Mouse (Mus musculus) heart, postnatal 14 days (tissue): ENCODE measurements around the gene Atp13a5. TPM values are rescaled to one million over a fixed set of nuclear protein-coding genes. Genes with fewer than 3 reads are reported as not detected.
A peak's percentile ranks its signal among the peaks of the same experiment; 100 is the strongest.

Experiments used
- DNase-seq, 2 experiments: peaks; one replicate each; pipeline ENCODE4 v3.0.0; 2021 to 2022
- intact Hi-C: fragments of 180-260 bp; cut with DNase I; formaldehyde crosslinking; loops from one replicate; pipeline ENCODE4 v1.15.1; 2025
- long read RNA-seq, 2 experiments: library from polyadenylated mRNA; stranded (forward); transcript quantifications; one replicate each; pipeline ENCODE4 v2.0.0; 2021
- total RNA-seq, 2 experiments: library from RNA; stranded (reverse); gene quantifications; 2 replicates each; pipeline ENCODE4 v1.2.3; 2021

The Atp13a5 gene
- total RNA-seq = not detected
- long read RNA-seq, experiment 1 = 0 reads
- long read RNA-seq, experiment 2 = 0 reads

DNA sequence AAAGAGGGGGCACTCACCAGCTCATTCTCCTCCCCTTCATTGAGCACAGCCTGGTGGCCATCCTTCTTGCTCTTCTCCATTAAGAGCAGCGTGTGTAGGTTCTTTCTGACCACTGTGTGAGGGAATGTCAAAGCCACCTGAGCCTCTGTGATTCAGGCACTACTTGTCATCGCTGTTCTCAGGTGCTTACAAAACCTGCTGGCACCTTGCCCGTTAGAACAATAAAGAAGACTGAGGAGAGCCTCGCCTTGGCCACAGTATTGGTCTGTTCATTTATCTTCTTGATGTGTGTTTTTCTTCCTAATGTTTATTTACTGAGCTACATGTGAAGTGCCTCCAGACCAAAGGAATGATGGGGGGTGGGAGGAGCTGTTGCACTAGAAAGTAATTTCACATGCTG lies at the start of gene Atp13a5:
Atp13a5 (minus strand) TSS at position 275 of the 400 bp plus-strand sequence.
- DNase-seq = peak in 1 of 2 experiments; percentile 2
- intact Hi-C loops = no loop called here

DNA sequence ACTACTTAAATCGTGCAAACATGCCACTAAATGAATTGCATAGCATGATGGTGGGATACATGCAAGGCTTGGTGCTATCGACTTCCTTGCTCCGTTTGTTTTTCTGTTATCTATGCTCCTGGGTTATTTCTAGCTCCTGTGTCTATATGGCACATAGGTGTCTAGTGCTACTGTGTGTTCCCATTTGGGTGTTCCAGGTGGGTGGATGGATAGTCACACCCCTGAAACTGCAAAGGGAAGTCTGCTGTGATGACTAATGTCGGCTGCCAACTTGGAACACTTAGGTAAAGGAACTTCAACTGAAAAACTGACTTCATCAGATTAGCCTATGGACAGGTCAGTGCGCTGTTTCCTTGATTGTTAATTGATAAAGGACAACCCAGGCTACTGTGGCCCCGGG lies 36.3 kb upstream of the Atp13a5 start:
- intact Hi-C loops = no loop called here
- no peak for DNase-seq

DNA sequence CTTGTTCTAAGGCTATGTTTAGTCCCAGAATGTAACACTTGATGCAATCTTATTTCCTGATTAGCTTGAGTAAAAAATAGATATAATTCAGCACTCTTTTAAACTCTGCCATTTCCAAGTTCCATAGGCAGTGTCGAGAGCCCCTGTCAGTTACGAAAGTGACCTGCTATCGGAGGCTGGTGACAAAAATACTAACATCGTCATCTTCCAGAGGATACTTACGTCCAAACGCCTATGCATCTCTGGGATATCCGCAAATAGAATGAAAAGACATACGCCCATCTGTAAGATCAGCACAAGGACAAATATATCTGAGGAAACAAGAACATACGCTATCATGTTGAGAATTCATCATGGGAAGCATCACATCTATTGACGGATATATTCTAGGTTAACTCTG lies 28.8 kb upstream of the Atp13a5 start:
- intact Hi-C loops = no loop called here
- DNase-seq = no peak

DNA sequence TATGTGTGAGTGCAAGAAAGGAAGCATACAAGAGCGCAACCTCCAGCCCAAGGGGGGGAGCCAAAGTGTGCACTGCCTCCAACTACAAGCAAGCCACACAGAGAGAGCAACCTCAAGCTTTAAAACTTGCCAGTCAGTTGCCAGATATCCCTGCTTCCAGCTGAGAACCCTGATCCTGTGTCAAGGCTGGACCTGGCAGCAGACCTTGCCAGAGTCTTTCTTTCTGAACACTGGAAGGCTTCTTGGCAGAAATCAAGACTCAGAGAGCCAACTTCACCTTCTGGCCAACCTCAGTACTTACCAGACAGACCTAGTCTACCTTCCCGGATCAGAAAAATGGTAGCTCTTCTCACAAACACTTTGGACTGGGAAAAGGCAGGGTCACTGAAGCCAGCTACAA lies 20.5 kb upstream of the Atp13a5 start:
- no peak for DNase-seq

DNA sequence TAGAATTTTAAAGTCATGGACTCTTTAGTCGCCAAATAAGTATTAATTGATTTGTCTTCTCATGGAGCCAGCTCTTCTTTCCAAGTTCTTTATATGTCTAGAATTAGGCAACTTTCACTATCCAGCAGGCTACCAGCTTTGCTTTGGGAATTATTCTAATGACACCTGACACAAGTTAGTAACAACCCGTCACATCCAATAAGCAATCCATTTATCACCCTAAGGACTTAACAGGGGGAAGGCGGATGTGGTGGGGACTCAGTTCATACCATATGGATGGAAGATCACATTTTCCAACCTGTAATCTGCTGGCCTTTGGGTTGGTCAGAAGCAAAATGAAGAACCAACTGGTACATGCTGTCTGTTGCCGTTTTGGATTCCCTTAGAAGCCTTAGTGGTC lies 6.2 kb upstream of the Atp13a5 start:
- DNase-seq = no peak
- intact Hi-C loops = no loop called here

More for the DNA sequence above, 20.5 kb upstream of the Atp13a5 start:
- intact Hi-C loops = no loop called here

DNA sequence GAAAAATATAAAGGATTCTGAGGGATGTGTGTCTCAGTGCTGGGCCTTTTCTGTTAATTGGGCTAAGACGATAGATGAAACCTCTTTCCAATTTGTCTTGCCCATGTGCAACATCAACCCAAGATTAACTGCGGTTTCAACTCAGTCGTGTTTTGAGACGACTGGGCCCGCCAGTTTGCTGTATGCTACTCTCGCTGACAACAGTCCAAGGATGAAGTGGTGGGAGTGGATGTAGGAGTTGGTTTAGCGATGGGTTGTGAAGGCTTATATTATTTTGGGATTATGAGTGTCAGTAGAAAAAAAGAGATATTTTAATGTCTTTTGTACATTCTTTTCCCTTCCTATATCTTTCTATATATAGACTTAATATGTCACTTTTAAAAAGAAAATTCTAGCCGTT lies 3.9 kb downstream of the Atp13a5 start:
- no peak for DNase-seq
- intact Hi-C loops = no loop called here

DNA sequence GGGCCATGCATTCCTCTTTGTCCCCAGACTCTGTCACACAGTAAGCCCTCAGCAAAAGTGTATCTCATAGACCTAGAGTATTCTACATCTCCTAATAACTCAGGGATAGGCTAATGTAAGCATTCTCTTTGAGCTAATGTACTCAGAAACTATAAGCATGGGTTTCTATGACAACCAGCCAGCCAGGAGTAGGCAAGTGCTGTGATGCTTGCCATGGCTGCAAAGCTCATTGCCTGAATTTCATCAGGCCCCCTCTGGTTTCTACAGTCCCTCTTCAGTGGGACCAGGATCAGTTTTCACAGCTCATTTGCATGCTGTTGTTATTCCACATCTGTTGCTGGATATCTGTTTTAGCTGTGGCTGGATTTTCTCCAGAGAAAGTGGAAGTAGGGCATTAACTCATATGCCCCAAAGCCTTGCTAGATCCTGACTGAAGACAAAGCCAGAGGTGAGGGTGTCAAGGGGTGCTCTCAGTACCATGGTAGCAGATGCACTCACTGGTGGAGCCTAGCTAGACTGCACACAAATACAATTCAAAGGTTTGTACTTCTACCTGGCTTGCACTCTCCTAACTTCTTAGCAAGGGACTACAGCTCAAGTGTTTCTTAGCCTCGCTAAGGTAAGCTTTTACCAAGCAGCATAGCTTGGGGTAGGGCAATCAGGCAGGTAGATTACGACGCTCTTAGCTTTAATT lies 47.0 kb downstream of the Atp13a5 start:
- DNase-seq = no peak
- intact Hi-C loops = no loop called here

DNA sequence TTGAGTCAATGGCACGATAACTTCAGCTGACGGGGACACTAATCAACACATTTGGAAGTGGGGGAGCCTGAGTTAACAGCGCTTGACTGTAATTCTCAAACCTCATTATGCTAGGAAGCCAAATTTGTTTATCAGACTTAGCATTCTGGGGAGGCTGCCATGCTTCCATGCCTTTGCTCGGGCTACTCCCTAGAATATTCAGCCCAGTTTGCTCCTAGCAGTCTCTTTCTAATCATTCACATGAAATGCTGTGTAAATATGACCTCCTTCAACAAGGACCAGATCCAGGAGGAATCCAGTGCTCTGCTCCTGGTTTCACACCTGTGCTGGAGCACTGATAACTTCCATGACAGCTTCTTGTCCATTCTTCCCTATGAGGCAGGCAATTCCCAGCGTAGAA lies 47.6 kb downstream of the Atp13a5 start:
- intact Hi-C loops = no loop called here
- DNase-seq = peak in 1 of 2 experiments; percentile 1

DNA sequence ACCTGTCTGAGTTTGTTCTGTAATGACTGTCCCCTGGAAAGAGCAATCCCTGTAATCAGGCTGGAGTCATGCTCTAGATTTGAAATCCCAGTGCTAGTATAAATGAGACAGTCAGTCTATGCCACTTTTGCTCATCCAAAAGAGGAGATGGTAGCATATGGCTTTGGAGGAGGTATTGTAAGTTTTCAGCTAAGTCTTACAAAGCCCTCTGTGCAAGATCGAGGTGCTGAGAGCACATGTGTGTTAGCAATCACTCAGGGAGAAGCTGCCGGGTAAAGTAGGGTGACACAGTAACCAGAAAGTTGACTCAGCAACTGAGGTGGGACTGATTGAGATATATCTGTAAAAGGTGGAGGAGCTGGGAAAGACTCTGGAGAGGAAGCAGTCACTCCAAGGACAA lies 49.3 kb downstream of the Atp13a5 start:
- intact Hi-C loops = no loop called here
- no peak for DNase-seq

DNA sequence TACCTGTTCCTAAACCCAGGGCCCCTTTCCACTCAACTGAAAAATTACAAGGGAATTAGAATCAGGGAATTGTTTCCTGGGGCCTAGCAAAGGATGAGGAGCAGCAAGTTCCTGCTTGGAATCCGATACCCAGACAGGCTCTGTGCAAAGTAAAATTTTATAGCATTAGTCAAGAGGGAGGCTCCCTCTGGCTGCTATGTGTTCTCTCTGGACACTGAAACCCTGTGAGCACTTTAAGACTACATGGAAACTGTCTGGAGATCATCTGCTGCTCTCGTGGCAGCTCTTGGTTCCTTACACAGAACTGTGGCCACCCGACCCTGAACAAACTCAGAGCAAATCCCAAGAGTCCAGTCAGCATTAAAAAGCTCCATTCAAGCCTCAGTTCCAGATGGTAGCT lies 50.6 kb downstream of the Atp13a5 start:
- intact Hi-C loops = no loop called here
- DNase-seq = no peak

DNA sequence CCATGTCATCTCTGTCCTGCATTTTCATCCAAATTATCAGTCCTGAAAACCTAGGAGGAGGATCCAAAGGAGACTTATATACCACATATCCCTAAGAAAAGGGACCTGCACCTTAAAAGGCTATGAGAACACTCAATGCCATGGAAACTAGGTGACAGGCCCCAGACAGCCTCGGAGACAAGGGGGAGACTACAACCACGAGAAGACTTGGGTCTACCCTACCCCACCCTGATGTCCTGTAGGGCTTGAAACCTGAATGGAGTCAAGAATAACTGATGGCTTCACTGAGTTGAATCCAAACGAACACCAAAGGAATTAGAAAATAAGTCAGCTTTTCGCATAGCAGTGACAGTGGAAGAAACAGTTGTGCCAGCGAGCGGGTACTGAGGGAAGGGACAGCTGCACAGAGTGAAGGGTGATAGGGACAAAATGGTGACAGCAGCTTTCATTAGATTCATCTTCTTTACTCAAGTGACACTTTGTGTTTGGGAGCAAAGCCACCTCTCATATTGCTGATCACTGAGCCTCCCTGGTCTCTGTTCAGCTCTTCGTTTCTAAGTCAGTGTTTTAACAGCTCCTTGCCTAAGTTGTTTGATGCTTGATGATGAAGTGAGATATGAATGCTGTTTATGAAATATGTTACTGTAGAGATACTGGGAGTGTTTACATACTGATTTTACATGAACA lies 53.2 kb downstream of the Atp13a5 start:
- no peak for DNase-seq
- intact Hi-C loops = no loop called here

DNA sequence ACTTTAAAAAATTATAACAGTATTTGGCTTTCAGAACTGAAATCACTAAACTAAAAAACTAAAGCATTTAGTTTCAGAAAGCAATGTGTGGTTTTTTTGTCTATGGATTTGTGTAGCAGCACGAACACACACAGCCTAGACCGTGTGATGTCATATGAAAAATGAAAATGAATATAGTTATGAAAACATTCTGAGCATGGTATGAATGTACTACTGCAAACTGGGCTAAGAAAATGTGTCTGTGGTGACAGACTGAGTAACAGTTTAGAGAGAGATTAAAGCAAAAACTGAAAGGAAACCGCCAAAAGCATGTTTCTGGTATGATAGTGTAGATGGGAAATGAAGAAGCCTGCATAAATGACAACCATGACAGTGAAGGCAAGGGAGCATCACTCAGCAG lies 57.8 kb downstream of the Atp13a5 start:
- DNase-seq = no peak
- intact Hi-C loops = no loop called here

DNA sequence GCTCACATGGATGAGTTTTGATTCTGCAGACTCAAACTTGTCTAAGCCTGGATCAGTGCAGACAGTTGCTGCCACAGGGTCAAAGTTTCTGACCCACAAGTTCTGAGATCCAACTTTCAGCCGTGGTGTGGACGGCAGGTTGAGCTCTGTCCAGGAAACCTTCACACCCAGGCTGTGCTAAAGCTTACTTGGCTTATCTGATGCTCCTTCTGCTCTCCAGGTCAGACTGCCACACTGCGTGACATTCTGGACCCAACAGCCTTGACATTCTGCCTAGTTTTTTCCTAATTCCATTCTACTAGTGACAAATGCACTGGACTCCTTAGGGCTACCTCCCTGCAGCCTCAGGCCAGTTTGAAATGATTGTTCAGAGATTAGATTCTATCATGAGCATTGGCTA lies 63.1 kb downstream of the Atp13a5 start:
- intact Hi-C loops = no loop called here
- no peak for DNase-seq

DNA sequence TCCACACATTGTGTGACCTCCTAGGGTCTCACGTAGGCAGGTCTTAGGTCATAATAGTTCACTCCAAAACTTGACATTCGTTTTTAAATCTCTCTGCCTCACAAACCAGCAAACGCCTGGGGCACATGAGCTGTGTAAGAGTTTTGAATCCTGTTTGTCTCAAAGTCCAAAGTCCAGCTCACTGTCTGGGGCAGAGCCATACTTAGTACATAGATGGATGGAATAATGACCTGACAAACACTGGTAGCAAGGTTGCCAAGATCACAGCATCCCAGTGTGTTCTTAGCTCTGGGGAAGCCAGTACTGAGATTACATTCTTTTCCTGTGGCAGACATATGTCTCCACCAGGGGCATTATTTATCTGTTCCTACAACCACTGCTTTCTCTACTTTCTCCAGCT lies 63.5 kb downstream of the Atp13a5 start:
- intact Hi-C loops = no loop called here
- no peak for DNase-seq

DNA sequence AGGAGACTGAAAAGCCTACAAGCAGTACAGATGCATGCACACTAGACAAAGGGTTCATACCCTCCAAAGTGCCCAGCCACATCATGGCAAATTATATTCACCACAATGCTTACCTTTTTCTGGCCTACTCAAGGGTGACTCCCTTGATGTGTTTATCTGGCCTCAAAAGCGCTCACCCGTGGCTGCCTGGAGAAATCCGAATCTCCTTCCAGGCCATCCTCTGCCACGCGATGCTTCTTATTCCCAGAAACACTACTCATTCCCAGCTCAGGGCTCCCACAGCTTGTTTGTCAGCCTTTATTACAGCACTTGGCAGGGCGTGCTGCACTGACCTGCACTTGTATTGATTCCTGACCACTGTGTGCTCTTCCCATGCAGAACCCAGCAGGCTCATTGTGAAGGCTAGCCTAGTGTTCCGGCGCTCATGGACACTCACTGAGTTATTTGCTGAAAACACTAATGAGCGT lies 80.9 kb downstream of the Atp13a5 start:
- no peak for DNase-seq
- intact Hi-C loops = no loop called here

DNA sequence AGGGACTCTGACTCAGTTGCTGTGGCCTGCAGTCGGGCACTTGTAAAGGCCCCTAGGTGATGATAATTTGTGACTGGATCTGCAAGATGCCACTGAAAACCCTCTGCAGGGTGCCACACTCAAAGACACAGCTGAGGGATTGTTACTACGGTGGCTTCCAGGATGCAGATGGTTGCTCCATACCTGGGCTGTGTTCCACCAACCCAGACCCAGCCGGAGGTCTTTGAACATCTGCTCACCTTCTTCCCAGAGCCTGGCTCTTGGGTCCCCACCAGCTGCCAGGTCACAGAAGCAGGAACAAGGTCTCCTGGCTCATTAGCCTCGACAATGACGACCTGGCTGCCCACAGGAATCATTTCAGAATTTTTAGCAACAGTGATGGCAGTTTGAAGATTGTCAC lies 97.8 kb downstream of the Atp13a5 start:
- no peak for DNase-seq
- intact Hi-C loops = no loop called here

DNA sequence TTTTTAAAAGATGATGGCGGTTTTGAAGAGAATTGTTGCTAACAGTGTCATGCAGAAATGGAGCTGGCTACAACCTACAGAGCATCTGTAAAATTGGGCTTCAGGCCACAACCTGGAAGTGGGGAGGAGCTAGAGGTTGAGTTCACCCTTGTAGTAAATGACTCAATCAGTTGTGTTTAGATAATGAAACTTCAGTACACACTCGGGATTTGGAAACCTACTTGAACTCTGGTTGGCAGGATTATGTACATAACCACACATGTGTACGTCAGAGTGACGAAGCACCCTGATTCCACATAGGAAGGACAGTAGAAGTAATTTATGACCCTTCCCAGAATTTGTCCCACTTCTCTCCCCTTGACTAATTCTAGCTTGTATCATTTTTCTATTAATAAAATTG lies 124.2 kb downstream of the Atp13a5 start:
- intact Hi-C loops = no loop called here
- DNase-seq = no peak

DNA sequence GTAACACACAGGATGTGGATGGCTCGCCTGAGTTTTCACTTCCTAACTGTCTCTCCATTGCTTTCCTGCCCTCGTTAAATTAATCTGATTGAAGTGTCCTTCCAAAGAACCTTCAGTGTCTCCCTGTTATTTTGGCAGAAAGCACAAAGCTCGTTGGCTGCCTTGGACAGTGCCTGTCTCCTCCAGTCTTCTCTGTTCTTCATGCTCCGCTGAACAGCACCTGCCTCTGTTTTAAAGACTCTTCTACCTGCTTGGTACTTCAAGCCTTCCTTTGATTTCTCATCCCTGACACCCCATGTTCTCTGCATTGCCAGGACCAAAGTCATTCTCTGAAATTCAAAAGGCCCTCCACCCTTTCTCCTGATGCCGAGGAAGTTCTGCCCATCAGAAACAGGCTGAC lies 142.6 kb downstream of the Atp13a5 start:
- intact Hi-C loops = no loop called here
- no peak for DNase-seq

DNA sequence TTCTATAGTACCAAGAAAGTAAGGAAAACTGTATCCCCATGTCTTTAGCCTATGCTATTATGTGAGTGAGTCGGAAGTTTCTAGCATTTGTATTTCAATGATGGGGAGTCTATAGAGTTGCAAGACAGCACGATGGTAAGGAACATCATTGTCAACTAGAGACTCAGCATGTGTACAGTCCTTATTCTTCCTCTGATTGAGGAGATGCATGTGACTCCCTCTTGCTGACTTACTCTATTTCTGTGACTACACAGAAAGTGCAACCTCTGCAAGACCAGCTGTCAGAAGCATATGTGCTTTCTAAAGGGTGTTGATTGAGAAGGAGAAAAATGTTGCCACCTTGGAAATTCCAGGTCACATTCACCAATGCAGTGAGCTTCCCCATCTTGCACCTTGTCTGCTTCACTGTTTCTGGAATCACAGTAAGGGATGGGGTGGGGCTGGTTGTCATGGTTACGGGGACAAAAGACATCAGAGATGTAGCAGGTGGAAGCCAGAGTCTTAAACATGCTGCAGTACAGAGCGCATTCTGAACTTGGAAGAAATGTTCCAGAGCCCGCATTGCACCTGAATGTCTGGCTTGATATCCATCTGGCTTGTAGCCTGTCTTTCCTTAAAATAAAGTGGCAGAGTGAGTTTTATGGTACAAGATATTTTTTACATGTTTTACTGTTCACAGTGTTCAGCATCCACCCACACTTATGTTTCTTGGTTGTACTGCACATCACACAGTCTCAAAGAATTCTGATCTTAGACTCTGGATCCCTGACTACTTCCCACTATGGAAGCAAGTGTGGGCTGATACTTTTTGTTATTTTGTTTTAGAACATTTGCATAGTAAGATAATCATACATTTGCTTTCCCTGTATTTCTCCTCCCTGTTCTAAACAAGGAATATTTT lies 161.9 kb downstream of the Atp13a5 start:
- intact Hi-C loops = no loop called here
- no peak for DNase-seq

DNA sequence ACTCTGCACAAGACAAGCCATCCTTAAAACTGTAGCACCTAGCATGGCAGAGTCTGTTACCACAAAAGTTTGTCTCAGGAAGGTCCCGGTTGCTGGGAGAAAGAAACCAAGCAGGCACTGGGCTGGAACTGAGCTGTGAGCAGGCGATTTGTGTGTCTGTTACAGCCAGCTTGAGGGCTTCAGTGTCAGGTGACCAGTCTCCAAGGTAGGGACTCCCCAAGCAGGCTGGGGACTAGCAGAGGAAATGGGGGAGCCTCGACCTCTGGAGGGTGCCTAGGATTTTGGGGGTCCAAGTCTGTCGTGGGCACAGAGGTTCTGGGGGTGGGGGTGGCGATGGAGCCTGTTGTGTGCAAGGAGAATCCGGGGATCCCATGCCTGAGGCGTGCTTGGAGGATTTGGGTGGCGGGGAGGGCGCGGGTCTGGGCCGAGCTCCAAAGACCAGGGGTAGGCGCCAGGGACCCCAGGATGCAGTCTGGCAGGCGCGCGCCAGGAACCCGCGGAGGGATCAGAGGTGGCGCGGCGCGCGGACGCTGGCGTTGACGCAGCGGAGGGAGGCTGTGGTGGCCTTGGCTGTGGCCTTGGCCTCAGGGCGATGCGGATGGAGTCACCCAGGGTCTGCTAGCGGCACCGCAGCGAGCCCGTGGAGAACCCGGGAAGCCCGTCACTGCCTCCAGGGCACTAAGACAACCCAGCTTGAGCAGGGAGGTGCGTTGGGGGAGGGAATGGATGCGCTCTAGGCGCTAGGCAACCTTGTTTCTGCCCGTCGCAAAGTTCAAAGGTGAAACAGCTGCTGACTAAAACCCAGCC lies 168.7 kb downstream of the Atp13a5 start, which contains the start of gene Hrasls:
Hrasls (plus strand) TSS at position 91 of the 807 bp plus-strand sequence.
- DNase-seq = peak; percentile 51 to 65
- intact Hi-C loops = loop anchor here (10.0 kb wide), 1 partner anchor 375 kb away; no protein-coding TSS in a partner anchor
